Mouse (Mus musculus): Measurements from ENCODE around the gene Elk4. TPM values are rescaled to one million over a fixed set of nuclear protein-coding genes. Genes with fewer than 3 reads are reported as not detected.

Elk4 gene
- polyA plus RNA-seq, 1 experiment from 2014 or later, result 10.7 TPM

DNA sequence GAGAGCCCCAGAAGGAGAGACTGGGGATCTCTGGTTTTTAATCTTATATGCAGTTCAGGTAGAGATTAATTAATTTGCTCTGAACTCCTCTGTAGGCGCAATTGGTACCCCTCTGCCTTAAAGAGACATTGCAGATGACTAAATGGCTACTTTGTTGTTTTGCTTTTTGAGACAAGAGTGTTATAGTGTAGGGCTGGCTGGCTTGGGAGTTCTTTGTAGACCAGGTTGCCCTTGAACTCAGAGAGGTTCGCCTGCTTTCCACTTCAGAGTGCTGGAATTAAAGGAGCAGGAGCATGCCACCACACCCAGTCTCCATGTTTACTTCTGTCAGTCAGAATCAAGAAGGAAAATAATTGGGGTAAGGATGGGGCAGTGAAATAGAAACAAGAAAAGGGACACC, 4.3 kb upstream of the Elk4 start:
- Histone ChIP-seq H3K4me1 (ENCODE audit: insufficient read depth) (peaks cover 8% of the 10 kb centered on the region), H3K4me2 (ENCODE audit: low read depth, low read length) (no peak overlapping the region), H3K9me3 (ENCODE audit: low read length) (no peaks in the 10 kb centered on the region), H3K36me3 (replicated peaks; ENCODE audit: insufficient read depth, low read length) (no peaks in the 10 kb centered on the region), H3K9ac (replicated peaks) (no peak overlapping the region), H3K27me3 (ENCODE audit: insufficient read depth, low read length) (no peaks in the 10 kb centered on the region), H3K4me3 (ENCODE audit: low read depth, low read length) (no peak overlapping the region), H3K27ac (ENCODE audit: low read depth) (no peak overlapping the region)
- ATAC-seq, result no peak
- WGBS (ENCODE audit: insufficient replicate concordance), result 70% methylated on average over 2 of the region's 2 CpGs
- no peak for DNase-seq
- TF ChIP-seq EP300 (IDR thresholded peaks at IDR 0.05; ENCODE audit: low read depth), result no peak

DNA sequence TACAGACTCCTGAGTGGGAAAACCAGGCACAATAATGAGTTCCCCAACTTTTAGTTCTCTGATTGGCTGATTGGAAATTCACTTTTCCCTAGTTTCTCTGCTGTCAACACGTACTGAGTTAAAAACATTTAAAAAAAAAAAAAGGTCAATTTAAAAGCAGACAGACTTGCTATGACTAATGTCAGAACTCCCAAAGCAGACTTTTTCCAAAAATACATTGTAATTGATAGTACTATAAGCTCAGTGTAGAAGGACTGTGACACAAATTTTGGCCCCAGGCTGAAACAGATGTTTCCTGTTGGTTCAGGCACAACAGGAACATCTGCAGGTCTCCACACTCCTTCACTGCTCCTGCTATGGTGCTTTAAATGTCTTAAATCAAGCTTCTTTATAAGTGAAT, 3.6 kb upstream of the Elk4 start:
- 9% methylated on average over 1 of the region's 1 CpGs for WGBS (ENCODE audit: insufficient replicate concordance)
- Histone ChIP-seq H3K36me3 (replicated peaks; ENCODE audit: insufficient read depth, low read length) (no peaks in the 10 kb centered on the region), H3K27ac (ENCODE audit: low read depth) (0 out of 2 replicates have a peak overlapping the region, but pooled peaks have one; percentile 26), H3K27me3 (ENCODE audit: insufficient read depth, low read length) (no peaks in the 10 kb centered on the region), H3K4me2 (ENCODE audit: low read depth, low read length) (no peak overlapping the region), H3K9ac (replicated peaks) (no peak overlapping the region), H3K4me3 (ENCODE audit: low read depth, low read length) (no peak overlapping the region), H3K4me1 (ENCODE audit: insufficient read depth) (peaks cover 8% of the 10 kb centered on the region), H3K9me3 (ENCODE audit: low read length) (no peaks in the 10 kb centered on the region)
- TF ChIP-seq EP300 (IDR thresholded peaks at IDR 0.05; ENCODE audit: low read depth) (peak; percentile 21; the same call in 1 of the 2 replicates), CTCF (IDR thresholded peaks at IDR 0.05; ENCODE audit: low read depth) (no peak)
- DNase-seq (no peak), ATAC-seq (no peak)

DNA sequence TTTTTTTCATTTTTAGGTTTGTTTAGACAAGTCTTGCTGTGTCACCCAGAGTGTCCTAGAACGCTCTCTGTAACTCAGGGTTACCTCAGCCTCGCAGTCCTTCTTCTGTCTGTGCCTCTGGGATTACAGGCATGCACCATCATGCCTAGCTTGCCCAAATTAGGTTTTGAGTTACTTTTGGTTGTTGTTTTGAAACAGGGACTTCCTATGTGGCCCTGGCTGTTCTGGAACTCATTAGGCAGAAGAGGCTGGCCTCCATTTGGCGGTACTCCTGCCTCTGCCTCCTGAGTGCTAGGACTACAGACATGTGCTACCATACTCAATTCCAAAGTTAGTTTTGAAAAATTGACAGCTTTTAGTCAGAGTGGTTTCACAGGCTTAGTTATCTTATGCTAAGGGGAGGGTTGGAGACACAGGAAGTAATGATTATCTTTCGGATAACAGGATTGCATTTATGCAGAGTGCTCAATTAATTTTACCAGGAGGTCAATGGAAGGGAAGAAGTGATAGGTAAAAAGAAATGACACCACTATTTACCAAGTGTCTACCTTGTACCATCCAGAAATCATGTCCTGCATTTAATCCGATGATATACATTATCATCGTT, 2.7 kb upstream of the Elk4 start:
- DNase-seq (no peak), ATAC-seq (no peak)
- TF ChIP-seq EP300 (IDR thresholded peaks at IDR 0.05; ENCODE audit: low read depth) (no peak), CTCF (IDR thresholded peaks at IDR 0.05; ENCODE audit: low read depth) (no peak)
- Histone ChIP-seq H3K9me3 (ENCODE audit: low read length) (no peaks in the 10 kb centered on the region), H3K36me3 (replicated peaks; ENCODE audit: insufficient read depth, low read length) (no peaks in the 10 kb centered on the region), H3K27me3 (ENCODE audit: insufficient read depth, low read length) (no peaks in the 10 kb centered on the region), H3K4me1 (ENCODE audit: insufficient read depth) (peaks cover 16% of the 10 kb centered on the region), H3K4me2 (ENCODE audit: low read depth, low read length) (no peak overlapping the region), H3K27ac (ENCODE audit: low read depth) (no peak overlapping the region; the same call in 1 of the 2 replicates), H3K4me3 (ENCODE audit: low read depth, low read length) (no peak overlapping the region), H3K9ac (replicated peaks) (no peak overlapping the region)
- WGBS (ENCODE audit: insufficient replicate concordance), result 75% methylated on average over 6 of the region's 6 CpGs

DNA sequence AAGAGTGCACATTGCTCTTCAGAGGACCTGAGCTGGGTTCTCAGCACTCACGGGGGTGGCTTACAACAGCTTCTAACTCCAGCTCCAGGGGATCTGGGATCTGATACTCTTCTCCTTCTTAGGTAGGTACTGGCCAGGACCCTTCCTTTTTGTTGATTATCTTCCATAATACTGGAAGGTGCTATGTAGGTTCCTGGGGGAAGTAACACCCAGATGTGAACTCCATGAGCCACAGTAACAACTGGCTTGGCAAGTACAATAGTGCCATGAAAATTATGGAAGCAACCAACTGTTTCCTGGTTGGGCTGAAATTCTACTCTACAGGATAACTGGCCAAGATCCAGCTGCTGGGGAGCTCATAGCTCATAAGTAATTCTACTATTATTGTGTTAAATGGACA, 1.9 kb upstream of the Elk4 start:
- Histone ChIP-seq H3K4me3 (ENCODE audit: low read depth, low read length) (no peak overlapping the region), H3K36me3 (replicated peaks; ENCODE audit: insufficient read depth, low read length) (no peaks in the 10 kb centered on the region), H3K4me1 (ENCODE audit: insufficient read depth) (peaks cover 22% of the 10 kb centered on the region), H3K9ac (replicated peaks) (no peak overlapping the region), H3K27me3 (ENCODE audit: insufficient read depth, low read length) (no peaks in the 10 kb centered on the region), H3K9me3 (ENCODE audit: low read length) (no peaks in the 10 kb centered on the region), H3K4me2 (ENCODE audit: low read depth, low read length) (no peak overlapping the region), H3K27ac (ENCODE audit: low read depth) (peak overlapping the region; percentile 100; the same call in 1 of the 2 replicates)
- TF ChIP-seq EP300 (IDR thresholded peaks at IDR 0.05; ENCODE audit: low read depth), result no peak
- TF ChIP-seq CTCF (IDR thresholded peaks at IDR 0.05; ENCODE audit: low read depth), result no peak
- 81% methylated on average over 1 of the region's 1 CpGs for WGBS (ENCODE audit: insufficient replicate concordance)
- ATAC-seq (no peak), DNase-seq (no peak)

DNA sequence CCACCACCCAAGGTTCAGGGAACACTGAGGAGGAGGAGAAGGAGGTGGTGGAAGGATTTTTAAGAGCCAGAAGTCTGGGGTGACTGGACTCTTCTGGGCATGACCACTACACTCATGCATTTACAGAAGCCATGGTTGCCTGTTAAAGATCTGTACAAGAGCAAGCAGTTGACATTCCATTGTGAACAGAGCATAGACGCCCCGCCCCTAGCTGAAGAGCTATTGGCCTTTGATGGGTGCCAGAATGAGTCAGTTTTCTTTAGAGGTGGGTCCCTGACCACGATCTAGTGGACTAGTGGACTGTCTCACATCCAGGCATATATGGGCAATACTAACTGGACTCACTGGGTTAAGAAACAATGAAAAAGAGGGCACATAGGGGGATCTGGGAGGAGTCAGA, 1.4 kb upstream of the Elk4 start:
- H3K27me3 ChIP-seq (ENCODE audit: insufficient read depth, low read length), result no peaks in the 10 kb centered on the region
- H3K4me1 ChIP-seq (ENCODE audit: insufficient read depth), result peaks cover 28% of the 10 kb centered on the region
- 77% methylated on average over 3 of the region's 3 CpGs for WGBS (ENCODE audit: insufficient replicate concordance)
- H3K4me2 ChIP-seq (ENCODE audit: low read depth, low read length), result no peak overlapping the region
- no peak overlapping the region for H3K9ac ChIP-seq (replicated peaks)
- H3K36me3 ChIP-seq (replicated peaks; ENCODE audit: insufficient read depth, low read length), result no peaks in the 10 kb centered on the region
- peak overlapping the region; percentile 100 for H3K27ac ChIP-seq (ENCODE audit: low read depth)
- H3K9me3 ChIP-seq (ENCODE audit: low read length), result no peaks in the 10 kb centered on the region
- ATAC-seq, result no peak
- no peak overlapping the region for H3K4me3 ChIP-seq (ENCODE audit: low read depth, low read length)
- TF ChIP-seq EP300 (IDR thresholded peaks at IDR 0.05; ENCODE audit: low read depth), result no peak
- no peak for TF ChIP-seq CTCF (IDR thresholded peaks at IDR 0.05; ENCODE audit: low read depth)
- DNase-seq, result no peak

DNA sequence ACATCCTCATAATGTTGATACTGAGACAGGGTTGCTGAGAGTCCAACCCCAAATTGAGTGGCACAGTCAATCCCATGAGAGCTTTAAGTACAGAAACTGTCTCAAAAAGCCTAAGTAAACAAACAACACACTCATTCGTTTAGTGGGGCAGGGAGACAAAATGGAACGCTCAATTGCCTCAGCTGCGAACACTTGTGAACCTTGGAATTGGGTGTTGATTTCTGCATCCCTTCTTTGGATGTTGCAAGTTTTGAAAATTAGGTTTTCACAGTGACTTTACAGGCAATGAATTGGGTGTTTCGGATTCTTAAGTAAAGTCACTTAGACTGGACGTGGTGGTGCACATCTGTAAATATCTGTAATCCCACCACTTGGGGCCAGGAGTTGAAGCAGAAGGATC, 686 bp upstream of the Elk4 start:
- TF ChIP-seq EP300 (IDR thresholded peaks at IDR 0.05; ENCODE audit: low read depth), result no peak
- TF ChIP-seq CTCF (IDR thresholded peaks at IDR 0.05; ENCODE audit: low read depth), result no peak
- no peak for ATAC-seq
- Histone ChIP-seq H3K4me3 (ENCODE audit: low read depth, low read length) (peak overlapping the region; percentile 83), H3K27ac (ENCODE audit: low read depth) (peak overlapping the region; percentile 100), H3K4me2 (ENCODE audit: low read depth, low read length) (peak overlapping the region; percentile 82), H3K9ac (replicated peaks) (peak overlapping the region; percentile 97), H3K36me3 (replicated peaks; ENCODE audit: insufficient read depth, low read length) (no peaks in the 10 kb centered on the region), H3K9me3 (ENCODE audit: low read length) (no peaks in the 10 kb centered on the region), H3K4me1 (ENCODE audit: insufficient read depth) (peaks cover 33% of the 10 kb centered on the region), H3K27me3 (ENCODE audit: insufficient read depth, low read length) (no peaks in the 10 kb centered on the region)
- DNase-seq, result no peak
- 22% methylated on average over 5 of the region's 5 CpGs for WGBS (ENCODE audit: insufficient replicate concordance)
